Mouse (Mus musculus): ENCODE data around the gene Gpr146.

- TF ChIP-seq POLR2A (IDR thresholded peaks at IDR 0.05; ENCODE audit: insufficient read length, low read depth) (no peak), TCF12 (IDR thresholded peaks at IDR 0.05; ENCODE audit: insufficient read depth, poor library complexity, severe bottlenecking) (no peak), CEBPB (IDR thresholded peaks at IDR 0.05; ENCODE audit: insufficient read depth, poor library complexity, severe bottlenecking) (no peak), POLR2AphosphoS2 (IDR thresholded peaks at IDR 0.05; ENCODE audit: insufficient read length, low read depth) (no peak), MAX (IDR thresholded peaks at IDR 0.05; ENCODE audit: low read depth) (no peak), TCF3 (IDR thresholded peaks at IDR 0.05; ENCODE audit: insufficient read length, low read depth) (no peak), MYOD1 (IDR thresholded peaks at IDR 0.05; ENCODE audit: control insufficient read depth in 1 of 3, insufficient read length in 2 of 3, low read depth in 2 of 3) (no peak), USF1 (IDR thresholded peaks at IDR 0.05; ENCODE audit: low read depth) (no peak), MYOG (IDR thresholded peaks at IDR 0.05; ENCODE audit: control insufficient read depth in 1 of 3, insufficient read depth in 1 of 3, insufficient read length in 2 of 3, low read depth in 2 of 3) (no peak), E2F4 (IDR thresholded peaks at IDR 0.05; ENCODE audit: insufficient read depth) (no peak), REST (IDR thresholded peaks at IDR 0.05; ENCODE audit: insufficient read depth, insufficient read length) (no peak), SRF (IDR thresholded peaks at IDR 0.05; ENCODE audit: control insufficient read depth, insufficient read length, low read depth) (no peak)
Measured at GRCm38 (mm10) chr5:139441726-139442018, 64.2 kb downstream of the Gpr146 start.
